Mouse (Mus musculus) embryonic facial prominence, embryonic 12.5 days (tissue): ENCODE data around the gene Xlr4c. TPM values are rescaled to one million over a fixed set of nuclear protein-coding genes. Genes with fewer than 3 reads are reported as not detected.

ENCODE experiments used
- polyA plus RNA-seq: library from polyadenylated mRNA; unstranded; fragments of >200 nt; fragmentation: Nextera tagmentation; extraction: Ambion mirVana; gene quantifications from 2 replicates; pipeline ENCODE4 v1.2.1, GENCODE M21; 2016

Xlr4c gene
- polyA plus RNA-seq, 1 experiment from 2014 or later, result not detected

Other genes starting within 250 kb of the Xlr4c start
- 0.09 TPM in 1 of 2 replicates, not detected in the other for gene Pnma5, start 206.0 kb downstream of the Xlr4c start, polyA plus RNA-seq
- 0.10 and 0.35 TPM in 2 replicates for gene Pnma3, start 178.3 kb downstream of the Xlr4c start, polyA plus RNA-seq
- 0.68 and 1.1 TPM in 2 replicates for gene Xlr4a, start 160.7 kb downstream of the Xlr4c start, polyA plus RNA-seq
- 1.9 and 3.6 TPM in 2 replicates for gene Xlr3a, start 146.0 kb downstream of the Xlr4c start, polyA plus RNA-seq
- 0.05 and 0.18 TPM in 2 replicates for gene Gm14685, start 126.1 kb downstream of the Xlr4c start, polyA plus RNA-seq
- gene Xlr5b, start 94.3 kb downstream of the Xlr4c start, polyA plus RNA-seq, result not detected in 2 replicates
- not detected in 2 replicates for gene DXBay18, start 93.7 kb downstream of the Xlr4c start, polyA plus RNA-seq
- gene Spin2d, start 66.1 kb downstream of the Xlr4c start, polyA plus RNA-seq, result not detected in 2 replicates
- gene Xlr3b, start 50.9 kb downstream of the Xlr4c start, polyA plus RNA-seq, result 10.4 and 11.2 TPM in 2 replicates
- 0.64 and 0.69 TPM in 2 replicates for gene Xlr4b, start 28.8 kb downstream of the Xlr4c start, polyA plus RNA-seq
- gene F8a, start 14.8 kb downstream of the Xlr4c start, polyA plus RNA-seq, result 11.6 and 11.8 TPM in 2 replicates
- gene Xlr3c, start 22.3 kb upstream of the Xlr4c start, polyA plus RNA-seq, result not detected in 2 replicates
- not detected in 2 replicates for gene Xlr5a, start 49.8 kb upstream of the Xlr4c start, polyA plus RNA-seq
- not detected in 2 replicates for gene Xlr5c, start 49.8 kb upstream of the Xlr4c start, polyA plus RNA-seq
- gene Gm45015, start 93.7 kb upstream of the Xlr4c start, polyA plus RNA-seq, result not detected in 2 replicates
- gene Zfp275, start 99.5 kb upstream of the Xlr4c start, polyA plus RNA-seq, result 21.2 and 21.6 TPM in 2 replicates
- not detected in 2 replicates for gene Gm18336, start 155.6 kb upstream of the Xlr4c start, polyA plus RNA-seq
- 0.19 and 0.29 TPM in 2 replicates for gene Zfp92, start 168.0 kb upstream of the Xlr4c start, polyA plus RNA-seq
- not detected in 2 replicates for gene Trex2, start 192.2 kb upstream of the Xlr4c start, polyA plus RNA-seq
- gene Haus7, start 215.9 kb upstream of the Xlr4c start, polyA plus RNA-seq, result 81.1 and 85.4 TPM in 2 replicates
- 43.0 and 46.6 TPM in 2 replicates for gene Bgn, start 240.5 kb upstream of the Xlr4c start, polyA plus RNA-seq